Mouse (Mus musculus) kidney, adult 18-20 months (tissue): Measurements from ENCODE around the gene Neurl3.

Experiments
- DNase-seq: peaks from one replicate; pipeline ENCODE4 v3.0.0; 2021

The Neurl3 gene

GRCm38 (mm10) chr1:36274455-36274854 is at the start of gene Neurl3:
Gene Neurl3 (minus strand): TSS chr1:36274679.
- DNase-seq: no peak

- DNase-seq: peak; percentile 49
Measured at GRCm38 (mm10) chr1:36323746-36324448, 49.4 kb upstream of the Neurl3 start.

GRCm38 (mm10) chr1:36323076-36323475 is 48.6 kb upstream of the Neurl3 start:
- no peak for DNase-seq

GRCm38 (mm10) chr1:36321829-36322573 is 47.5 kb upstream of the Neurl3 start:
- peak; percentile 23 for DNase-seq

GRCm38 (mm10) chr1:36321164-36321563 is 46.7 kb upstream of the Neurl3 start:
- no peak for DNase-seq

- DNase-seq: no peak
Measured at GRCm38 (mm10) chr1:36315776-36316100, 41.3 kb upstream of the Neurl3 start.

GRCm38 (mm10) chr1:36314959-36315775 is 40.7 kb upstream of the Neurl3 start:
- no peak for DNase-seq

- no peak for DNase-seq
Measured at GRCm38 (mm10) chr1:36309498-36309901, 35.0 kb upstream of the Neurl3 start.

GRCm38 (mm10) chr1:36308966-36309475 is 34.5 kb upstream of the Neurl3 start:
- no peak for DNase-seq

- peak; percentile 23 for DNase-seq
Measured at GRCm38 (mm10) chr1:36308451-36308901, 34.0 kb upstream of the Neurl3 start.

GRCm38 (mm10) chr1:36307495-36308280 is 33.2 kb upstream of the Neurl3 start, which contains the start of gene Arid5a:
Gene Arid5a (plus strand): TSS chr1:36307733.
- DNase-seq: peak; percentile 84

- no peak for DNase-seq
Measured at GRCm38 (mm10) chr1:36307121-36307494, 32.6 kb upstream of the Neurl3 start.

GRCm38 (mm10) chr1:36306120-36306519 is 31.6 kb upstream of the Neurl3 start:
- no peak for DNase-seq

- DNase-seq: no peak
Measured at GRCm38 (mm10) chr1:36304764-36305163, 30.3 kb upstream of the Neurl3 start.

- peak; percentile 55 for DNase-seq
Measured at GRCm38 (mm10) chr1:36303381-36304320, 29.2 kb upstream of the Neurl3 start.

GRCm38 (mm10) chr1:36302957-36303356 is 28.5 kb upstream of the Neurl3 start:
- no peak for DNase-seq

GRCm38 (mm10) chr1:36302273-36302672 is 27.8 kb upstream of the Neurl3 start:
- no peak for DNase-seq

- no peak for DNase-seq
Measured at GRCm38 (mm10) chr1:36300486-36300885, 26.0 kb upstream of the Neurl3 start.

- no peak for DNase-seq
Measured at GRCm38 (mm10) chr1:36299676-36300075, 25.2 kb upstream of the Neurl3 start.

GRCm38 (mm10) chr1:36299126-36299525 is 24.6 kb upstream of the Neurl3 start:
- DNase-seq: no peak

- DNase-seq: no peak
Measured at GRCm38 (mm10) chr1:36298107-36298506, 23.6 kb upstream of the Neurl3 start.
